Mouse (Mus musculus) Muller cell, postnatal 12 days (primary cell): ENCODE results near the gene Myo5c.
A peak's percentile ranks its signal among the peaks of the same experiment; 100 is the strongest.
"Not testable (repeated sequence)": the region's sequence is repeated elsewhere in the genome, so short reads cannot be mapped to it uniquely, and the experiment has no call there.

Source experiments
- DNase-seq: peaks from one replicate; pipeline ENCODE4 v3.0.0-alpha.2; 2015; ENCODE audit errors: inconsistent ontology term

The Myo5c gene

DNA sequence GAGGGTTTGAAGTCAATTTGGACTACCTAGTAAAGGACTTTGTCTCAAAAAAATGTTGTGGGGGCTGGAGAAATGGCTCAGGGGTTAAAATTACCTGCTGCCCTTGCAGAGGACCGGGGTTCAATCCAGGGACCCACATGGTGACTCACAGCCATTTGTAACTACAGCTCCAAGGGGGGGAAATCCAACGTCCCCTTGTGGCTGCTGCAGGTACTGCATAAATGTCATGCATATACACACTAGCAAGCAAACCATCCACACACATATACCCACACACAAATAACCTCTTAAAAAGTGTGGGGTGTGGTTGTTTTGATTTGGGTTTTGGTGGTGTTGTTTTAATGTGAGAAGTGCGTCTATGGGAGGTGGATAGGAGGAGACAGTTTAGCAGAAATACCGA lies 12.7 kb downstream of the Myo5c start:
- no peak for DNase-seq

DNA sequence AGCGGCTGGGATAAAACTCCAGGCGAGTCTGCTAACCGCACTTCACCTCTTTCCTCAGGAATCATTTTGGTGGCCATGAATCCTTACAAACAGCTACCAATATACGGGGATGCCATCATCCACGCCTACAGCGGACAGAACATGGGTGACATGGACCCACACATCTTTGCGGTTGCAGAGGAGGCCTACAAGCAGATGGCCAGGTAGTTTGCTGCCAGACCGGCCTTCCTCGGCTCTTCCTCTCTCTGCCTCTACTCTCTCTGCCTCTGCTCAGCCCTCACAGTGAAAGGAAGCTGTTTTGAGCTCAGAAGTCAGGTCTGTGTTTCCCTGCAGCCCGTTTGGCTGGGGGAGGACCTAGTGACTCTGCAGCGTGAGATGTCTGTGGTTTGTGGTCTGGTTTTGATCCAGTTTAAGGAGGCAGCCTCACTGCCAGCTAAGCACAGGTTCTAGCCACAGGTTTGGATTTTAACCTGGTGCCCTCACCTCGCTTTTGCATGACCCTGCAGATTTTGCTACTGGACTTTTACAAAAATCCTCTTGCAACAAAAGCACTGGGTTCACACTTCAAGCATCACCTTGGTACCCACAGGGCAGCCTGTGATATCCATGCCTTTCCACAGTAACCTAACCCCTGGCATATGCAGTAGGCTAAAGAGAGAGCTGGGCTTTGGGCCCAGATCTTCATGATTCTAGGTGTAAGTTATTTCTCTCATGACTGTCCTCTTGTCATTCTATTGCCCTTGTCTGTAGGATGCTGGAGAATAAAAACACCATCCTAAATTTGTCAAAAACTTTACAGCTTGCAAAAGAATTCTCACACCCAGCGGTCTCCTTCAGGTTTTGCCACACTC lies 14.5 kb downstream of the Myo5c start:
- peak; percentile 46 for DNase-seq

DNA sequence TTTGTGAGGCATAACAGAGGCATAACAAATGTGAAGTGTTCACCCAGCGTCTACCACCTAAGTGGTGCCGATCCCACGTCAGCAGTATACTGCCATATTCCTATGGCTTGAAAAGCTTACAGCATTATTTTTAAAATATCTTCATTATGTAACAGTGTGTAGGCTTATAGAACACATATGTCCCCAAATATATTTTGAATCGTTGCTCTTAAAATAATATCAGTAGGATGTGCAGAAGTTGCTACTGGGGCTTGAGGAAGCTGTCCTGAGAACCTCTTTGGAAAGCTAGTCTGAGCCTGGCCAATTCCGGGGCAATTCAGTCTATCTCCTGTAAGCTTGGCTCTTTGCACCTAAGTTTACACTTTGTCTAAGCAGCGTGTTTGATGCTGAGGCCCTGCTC lies 16.1 kb downstream of the Myo5c start:
- DNase-seq, result no peak

DNA sequence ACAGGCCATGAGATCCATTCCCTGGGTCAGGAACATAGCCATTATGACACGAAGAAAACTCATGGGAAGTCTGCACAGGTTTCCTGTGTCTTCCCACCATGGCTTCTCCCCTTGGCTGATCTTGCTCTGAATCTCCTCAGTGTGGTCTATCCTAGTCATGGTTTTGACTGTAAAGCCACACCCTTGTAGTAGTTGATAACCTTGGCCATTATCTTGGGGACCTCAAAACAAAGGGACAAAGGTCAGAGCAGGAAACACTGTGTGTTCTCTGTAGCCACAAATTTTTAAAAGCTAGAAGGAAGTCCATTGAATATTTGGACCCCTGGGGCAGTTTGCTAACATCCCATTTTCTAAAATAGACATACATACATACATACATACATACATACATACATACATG lies 16.5 kb downstream of the Myo5c start:
- DNase-seq, result no peak

DNA sequence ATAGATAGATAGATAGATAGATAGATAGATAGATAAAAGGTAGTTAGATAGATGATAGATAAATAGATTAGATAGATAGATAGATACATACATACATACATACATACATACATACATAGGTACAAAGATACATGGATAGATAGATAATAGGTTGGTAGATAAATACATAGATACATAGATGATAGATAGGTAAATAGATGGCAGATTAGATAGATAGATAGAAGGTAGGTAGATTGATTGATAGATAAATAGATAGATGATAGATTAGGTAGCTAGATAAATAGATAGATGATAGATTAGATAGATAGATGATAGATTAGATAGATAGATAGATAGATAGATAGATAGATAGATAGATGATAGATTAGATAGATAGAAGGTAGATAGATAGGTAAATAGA lies 17.1 kb downstream of the Myo5c start:
- DNase-seq, result no peak

DNA sequence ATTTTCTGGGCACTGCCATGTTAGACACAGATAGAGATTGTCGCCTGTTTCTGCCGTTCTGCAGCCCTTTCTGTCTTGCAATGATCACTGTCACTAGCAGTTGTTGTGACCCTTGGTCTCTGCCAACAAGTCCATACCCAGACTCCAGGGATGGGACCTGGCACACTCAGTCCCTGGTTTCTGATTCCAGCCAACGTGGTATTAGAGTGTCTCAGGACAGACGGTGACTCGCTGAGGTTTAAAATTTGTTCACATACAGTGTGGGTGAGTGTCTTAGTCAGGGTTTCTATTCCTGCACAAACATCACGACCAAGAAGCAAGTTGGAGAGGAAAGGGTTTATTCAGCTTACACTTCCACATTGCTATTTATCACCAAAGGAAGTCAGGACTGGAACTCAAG lies 21.3 kb downstream of the Myo5c start:
- DNase-seq, result not testable (repeated sequence)

DNA sequence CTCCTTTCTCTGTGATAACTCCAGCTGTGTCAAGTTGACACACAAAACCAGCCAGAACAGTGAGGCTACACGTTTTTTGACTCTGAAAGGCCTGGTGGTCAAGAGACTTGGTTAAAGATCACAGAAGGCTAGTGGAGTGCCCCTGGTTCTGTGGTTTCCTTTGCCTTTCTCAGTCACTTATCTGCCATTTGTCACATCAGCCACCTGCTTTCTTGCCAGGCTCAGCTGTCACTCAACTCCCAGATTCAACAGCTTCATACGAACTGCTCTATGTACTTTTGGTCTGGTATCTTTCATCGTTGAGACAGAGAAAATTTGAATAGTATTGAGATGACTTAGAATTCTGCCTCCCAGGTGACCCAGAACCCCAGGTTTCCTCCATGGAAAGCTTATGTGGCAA lies 21.9 kb downstream of the Myo5c start:
- DNase-seq, result no peak

DNA sequence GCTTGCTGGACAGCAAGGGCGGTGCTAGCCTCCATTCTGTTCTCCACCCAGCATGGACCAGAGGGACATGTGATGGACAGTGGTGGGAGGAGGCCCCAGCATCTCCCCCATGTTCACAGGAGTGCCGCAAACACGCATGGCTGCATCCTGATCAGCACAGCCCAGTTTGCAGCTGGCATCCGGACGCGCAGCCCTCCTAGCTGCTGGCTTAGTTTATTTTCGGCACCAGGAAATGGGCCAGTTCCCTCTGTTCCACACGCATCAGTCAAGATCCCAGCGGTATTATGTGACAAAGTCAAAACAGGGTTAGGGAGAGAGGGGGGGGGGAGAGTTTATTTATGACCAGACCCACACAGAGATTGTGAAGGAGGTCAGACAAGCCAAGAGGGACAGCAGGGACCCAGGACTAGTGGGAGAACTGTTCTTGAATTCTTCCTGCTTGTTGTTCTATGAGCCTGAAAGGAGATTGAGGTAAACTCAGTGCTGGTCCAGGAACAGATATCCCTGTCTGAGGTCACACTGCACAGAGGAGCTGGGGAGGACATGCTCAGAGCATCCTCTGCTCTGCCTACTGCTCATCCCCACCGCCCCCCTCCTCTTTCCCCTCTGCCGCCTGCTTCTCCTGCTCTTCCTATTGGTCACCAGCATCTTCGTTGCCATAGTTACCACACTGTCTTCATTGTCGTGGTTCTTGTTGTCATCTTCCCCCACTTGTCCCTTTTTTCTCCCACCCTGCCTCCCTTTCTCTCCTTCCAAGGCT lies 22.6 kb downstream of the Myo5c start:
- no peak for DNase-seq

DNA sequence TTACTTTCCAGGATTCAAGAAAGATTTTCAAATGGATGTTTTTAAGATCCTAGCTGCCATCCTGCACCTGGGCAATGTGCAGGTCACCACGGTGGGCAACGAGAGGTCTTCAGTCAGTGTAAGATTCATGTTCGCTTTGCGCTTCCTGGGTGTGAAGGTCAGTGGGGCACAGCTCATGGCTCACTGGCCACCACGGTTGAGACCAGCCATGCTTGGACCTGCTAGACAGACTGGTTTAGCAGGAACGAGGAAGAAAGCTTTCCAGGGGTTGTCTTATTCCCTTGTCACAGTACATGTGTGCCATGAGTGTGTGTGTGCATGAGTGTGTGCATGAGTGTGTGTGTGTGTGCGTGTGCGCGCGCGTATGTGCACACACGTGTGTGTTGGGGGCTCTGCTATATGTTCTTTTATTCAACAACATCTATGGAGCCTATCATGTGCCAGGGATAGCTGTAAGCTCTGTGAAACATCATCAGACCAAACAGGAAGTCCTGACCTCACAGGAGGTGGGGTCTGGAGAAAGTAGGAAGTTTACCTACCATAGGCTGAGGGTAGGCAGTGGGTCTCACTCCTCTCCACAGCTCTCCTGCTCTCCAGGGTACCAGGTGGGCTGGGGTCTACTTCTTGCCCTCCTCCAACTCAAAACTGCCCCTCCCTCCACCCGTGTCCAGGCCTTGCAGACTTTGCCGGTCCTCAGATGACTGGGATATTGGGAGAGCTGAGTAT lies 24.2 kb downstream of the Myo5c start:
- DNase-seq, result no peak

DNA sequence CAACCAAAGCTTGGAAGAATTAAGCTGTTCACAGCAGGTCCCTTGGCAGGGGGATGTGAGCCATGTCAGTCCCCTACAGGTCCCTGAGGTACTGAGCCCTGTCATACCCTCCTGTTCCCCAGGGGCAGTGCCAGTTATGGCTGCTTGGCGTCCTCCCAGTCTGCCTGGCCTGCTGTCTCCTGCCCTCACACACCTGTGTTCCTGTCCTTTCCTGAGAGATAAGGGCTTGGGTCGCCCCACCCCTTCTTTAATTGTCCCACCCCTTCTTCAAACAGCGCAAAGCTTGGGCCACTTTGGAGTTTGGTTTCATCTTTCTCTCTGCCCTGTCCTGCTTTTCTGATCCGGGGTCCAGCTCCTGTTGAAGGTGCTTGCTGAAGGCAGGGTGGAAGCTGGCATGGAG lies 27.0 kb downstream of the Myo5c start:
- DNase-seq, result no peak

DNA sequence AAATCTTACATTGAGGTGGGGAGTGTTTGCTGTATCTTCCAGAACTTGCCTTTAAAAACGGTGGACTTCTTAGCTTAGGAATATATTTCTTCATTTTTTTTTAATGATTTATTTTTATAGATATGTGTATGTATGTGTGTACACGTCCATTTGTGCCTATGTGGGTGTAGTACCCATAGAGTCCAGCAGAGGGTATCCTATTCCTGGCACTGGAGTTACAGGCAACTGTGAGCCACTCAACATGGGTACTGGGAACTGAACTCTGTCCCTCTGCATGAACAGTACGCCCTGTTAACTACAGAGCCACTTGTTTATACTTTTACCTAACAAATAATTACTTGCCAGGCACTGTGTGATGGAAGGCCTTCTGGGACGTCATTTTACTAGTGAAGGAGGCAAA lies 27.8 kb downstream of the Myo5c start:
- no peak for DNase-seq

DNA sequence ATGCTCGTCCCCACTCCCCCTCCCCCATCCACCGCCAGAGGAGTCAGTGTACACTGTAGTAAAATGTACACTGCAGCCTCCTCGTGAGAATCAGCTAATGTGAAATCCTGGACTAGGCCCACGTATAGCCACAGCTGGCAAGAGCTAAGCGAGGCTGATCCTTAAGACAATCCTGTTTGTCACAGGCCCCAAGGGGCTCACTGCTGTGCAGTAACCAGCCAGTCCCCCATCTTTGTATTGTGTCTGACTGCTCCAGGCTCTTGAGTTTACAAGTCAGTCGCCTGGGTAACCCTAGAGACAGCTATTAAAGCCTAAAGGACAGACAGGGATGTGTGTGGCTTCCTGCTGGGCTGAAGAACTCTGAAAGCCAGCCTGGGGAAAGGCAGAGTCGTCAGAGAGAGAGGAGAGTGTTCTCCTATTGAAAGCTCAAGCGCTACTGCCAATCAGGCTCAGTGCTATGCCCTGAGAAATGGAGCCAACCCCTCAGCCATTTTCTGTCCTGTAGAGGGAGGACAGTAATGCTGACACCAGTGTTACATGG lies 29.6 kb downstream of the Myo5c start:
- no peak for DNase-seq

DNA sequence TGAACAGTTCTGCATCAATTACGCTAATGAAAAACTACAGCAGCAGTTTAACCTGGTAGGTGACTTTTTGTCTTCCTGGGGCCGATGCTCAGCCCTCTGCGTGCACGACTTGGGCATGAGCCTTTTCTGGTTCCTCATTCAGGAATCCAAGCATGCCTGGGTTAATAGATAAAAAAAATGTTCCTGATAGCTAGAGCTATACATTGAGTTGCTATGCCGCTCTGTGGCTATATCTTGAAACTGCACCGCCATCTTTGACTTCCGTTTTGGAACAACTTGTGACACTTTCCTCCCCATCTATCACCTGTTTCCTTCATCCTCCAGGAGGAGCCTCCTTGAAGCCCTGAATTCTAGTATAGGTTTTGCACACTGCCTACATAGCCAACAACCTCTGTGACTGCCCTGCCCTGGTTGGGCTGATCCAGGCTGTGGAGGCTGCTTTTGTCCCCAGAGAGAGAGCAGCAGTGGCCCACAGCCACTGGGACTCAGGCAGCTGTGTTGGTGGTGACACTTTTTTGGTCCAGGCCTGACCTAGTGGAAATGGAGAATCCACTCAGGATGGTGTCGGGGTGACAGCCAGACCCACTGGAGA lies 30.5 kb downstream of the Myo5c start:
- DNase-seq, result no peak

DNA sequence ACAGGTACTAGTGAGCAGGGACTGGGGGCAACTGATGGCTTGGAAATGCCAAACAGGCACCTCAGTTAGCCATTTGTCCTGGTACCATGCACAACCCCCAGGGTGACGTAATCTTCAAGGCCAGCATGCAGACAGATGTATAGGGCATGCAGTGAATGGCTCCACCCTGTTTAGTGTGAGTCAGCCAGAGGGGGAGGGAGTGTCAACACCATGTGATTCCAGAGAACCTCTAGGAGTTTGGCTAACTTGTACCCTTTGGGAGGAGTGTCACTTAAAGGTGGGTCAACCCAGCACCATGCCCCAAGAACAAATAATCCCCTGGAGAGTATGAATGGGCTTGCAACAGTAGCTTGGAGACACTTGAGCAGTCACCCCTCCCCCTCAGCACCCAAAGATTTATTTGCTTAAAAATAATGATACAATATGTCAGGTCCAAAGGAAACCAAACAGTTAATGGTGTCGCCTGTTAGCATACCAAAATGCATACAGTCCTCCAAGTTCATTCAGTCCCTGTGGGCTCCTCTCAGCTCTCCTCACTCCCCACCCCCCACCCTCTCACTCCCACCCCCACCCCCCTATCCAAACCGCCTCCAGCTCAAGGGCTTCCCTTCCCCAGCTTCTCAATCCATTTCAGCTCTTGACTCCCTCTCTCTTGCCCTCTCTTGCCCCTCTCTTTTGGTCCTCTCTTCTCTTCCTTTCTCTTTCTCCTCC lies 32.3 kb downstream of the Myo5c start:
- no peak for DNase-seq

DNA sequence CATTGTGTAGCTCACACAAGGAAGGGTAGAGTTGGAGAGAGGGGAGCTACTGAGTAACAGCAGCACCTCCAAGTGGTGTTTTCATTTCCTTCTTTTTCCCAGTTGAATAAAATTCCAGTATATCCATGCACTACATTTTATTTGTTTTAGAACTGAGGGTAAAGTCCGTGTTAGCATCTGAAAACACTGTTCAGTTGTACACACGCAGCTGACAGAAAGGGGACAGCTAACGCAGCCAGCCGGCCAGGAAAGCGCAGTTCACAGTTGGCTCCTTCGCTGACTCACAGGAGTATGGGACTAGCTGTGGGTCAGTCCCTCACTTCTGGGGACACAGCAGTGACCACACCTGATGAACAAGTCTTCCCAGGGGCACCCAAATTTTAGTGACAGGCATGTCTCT lies 35.3 kb downstream of the Myo5c start:
- no peak for DNase-seq

DNA sequence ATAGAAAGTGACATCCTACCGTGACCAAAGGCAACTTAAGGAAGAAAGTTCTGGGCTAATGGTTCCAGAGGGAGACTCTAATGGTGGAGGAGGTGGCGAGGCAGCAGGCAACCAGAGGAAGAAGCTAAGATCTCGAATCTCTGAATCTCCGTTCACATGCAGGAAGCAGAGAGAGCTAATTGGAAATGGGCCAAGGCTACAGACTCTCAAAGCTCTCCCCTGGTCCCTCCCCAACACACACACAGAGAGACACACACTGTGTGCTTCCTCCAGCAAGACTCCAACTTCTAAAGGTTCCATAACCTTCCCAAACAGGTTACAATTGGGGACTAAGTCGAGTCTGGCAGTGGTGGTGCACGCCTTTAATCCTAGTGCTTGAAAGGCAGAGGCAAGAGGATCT lies 38.6 kb downstream of the Myo5c start:
- no peak for DNase-seq

DNA sequence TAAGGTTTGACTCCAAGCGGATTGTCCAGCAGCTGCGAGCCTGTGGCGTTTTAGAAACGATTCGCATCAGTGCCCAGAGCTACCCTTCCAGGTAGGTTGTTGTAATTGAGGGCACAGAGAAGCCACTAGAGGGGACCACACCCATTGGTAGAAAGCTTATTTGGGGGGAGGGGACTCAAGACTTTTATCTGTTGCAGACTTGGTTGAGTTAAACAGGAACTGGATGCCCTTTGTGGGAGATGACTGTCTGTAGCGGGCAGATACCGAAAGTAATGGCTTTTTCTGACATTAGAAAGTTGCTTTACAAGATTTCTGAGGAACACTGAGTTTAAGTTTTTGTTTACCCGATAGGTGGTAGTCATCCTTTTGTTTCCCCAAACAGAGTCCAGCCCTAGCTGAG lies 39.7 kb downstream of the Myo5c start:
- DNase-seq, result no peak

DNA sequence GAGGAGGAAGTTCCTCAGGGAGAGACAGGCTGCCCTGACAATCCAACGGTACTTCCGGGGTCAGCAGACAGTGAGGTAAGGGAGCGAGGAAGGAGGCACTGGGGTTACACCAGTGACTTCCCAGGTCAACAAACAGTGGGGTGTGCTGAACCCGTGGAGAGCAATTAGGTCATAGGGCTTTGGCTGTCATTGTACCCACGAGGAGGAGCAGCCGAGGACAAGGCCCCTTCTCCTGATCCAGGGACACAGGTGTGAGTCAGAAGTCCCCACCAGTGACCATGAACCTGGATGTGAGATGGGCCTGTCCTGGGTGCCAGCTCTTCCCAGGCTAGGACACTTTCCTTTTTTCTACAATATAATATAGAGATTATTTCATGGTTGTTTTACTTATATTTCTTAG lies 41.8 kb downstream of the Myo5c start:
- no peak for DNase-seq

DNA sequence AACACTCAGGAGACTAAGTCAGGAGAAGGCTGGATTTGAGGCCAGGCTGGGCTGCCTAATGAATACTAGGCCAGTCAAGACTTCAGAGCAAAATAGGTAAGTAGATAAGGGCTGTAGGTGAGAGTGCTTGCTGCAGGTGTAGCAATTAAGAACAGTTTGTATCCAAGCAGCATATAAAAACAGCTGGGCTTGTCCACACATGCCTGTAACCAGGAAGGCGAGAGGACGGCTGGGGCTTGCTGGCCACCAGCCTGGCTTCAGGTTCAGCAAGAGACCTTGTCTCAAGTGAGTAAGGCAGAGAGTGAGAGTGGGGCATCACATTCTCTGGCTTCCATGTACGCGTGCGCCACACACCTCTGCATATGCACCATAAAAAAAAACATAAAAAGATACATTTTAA lies 42.7 kb downstream of the Myo5c start:
- no peak for DNase-seq

DNA sequence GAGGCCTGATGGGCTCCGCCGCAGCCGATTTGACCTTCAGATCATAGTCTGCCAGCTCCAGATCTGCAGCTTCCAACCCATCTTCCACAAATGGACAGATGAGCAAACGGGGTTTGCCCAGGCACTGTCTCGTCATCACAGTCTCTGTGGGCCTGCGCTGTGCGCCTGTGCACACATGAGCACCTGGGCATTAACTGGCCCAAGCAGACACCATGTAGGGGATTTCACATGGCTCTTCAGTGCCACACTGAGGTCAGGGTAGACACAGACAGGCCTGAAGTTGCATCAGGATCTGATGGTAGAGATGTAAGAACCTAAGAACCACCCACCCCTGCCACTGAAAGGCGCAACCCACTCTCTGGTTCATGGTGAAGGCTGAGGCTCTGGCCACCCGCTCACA lies 43.2 kb downstream of the Myo5c start:
- no peak for DNase-seq

DNA sequence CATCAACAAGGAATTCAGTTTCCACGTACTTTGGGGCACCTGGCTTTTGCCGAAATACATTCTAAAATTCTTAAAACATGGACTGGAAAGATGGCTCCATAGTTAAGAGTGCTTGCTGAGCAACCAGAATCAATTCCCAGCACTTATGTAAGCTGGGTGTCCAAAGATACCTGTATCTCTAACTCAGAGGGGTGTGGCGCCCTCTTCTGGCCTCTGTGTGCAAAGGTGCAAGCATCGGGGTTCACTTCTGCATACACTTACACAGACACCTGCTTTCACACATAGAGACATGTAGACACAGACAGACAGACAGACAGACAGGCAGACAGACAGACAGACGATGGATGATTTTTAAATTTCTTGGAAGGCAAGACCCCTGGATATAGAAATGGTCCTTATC lies 49.0 kb downstream of the Myo5c start:
- peak; percentile 32 for DNase-seq
